Mouse (Mus musculus): ENCODE data around the gene Efr3b.
A peak's percentile ranks its signal among the peaks of the same experiment; 100 is the strongest.

Gene Efr3b

GRCm38 (mm10) chr12:4038061-4039041 lies at the start of gene Efr3b:
Gene Efr3b (minus strand): TSS chr12:4038915.
- DNase-seq = peak; percentile 81 to 89

GRCm38 (mm10) chr12:4083441-4083840 lies 44.7 kb upstream of the Efr3b start:
- DNase-seq = no peak

- peak; percentile 96 for DNase-seq
Measured at GRCm38 (mm10) chr12:4082132-4083001, 43.7 kb upstream of the Efr3b start, which contains the start of gene Dnajc27. Gene Dnajc27 (plus strand): TSS chr12:4082583.

DNA sequence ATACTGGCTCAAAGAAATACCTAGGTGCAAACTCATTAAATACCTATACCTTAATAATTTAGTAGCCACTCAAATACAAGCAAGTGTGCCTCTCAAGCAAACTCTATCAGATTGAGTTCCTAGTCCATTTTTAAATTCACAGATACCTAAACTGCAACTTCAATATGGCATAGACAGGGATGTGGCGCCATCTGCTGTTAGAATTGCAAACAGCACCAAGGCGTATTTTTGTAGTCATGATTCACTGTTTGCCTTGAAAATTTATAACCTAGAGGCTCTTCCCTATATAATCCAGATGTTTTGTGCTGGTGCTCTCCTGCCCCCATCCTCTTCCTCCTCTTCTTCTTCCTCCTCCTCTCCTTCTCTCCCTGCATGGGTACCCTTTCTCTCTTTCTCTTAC lies 41.6 kb upstream of the Efr3b start:
- peak; percentile 65 to 86 for DNase-seq

DNA sequence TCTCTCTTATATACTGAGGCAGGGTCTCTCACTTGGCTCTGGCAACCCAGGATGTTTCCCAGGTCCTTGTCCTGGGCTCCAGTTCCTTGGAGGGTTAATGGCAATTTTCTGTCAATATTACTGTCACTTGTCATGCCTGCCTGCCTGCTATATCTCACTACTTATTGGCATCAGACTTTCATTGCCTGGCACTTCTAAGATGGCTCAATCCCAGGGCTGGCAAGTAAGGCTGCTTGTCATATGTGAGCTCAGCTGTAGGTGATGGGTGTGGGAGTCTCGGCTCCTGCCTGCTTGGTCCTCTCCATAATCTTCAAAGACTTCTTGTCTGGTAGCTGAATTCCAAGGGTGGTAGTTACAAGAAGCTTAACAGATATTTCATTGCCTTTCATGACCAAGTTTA lies 39.4 kb upstream of the Efr3b start:
- DNase-seq = no peak

DNA sequence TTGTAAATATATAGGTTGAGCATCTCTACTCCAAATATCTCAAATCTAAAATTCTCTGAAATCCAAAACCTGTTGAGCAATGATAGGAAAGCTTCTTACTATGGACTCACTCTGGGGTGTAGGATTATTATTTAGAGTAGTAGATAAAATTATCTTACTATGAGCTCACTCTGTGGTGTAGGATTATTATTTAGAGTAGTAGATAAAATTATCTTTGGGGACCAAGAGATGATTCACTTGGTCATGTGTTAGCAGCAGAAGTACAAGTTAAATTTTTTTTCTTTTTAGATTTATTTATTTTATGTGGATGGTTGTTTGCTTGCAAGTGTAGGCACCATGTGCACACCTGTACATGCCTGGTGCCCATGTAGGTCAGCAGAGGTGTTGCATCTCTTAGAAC lies 37.7 kb upstream of the Efr3b start:
- DNase-seq = no peak

GRCm38 (mm10) chr12:4075407-4075806 lies 36.7 kb upstream of the Efr3b start:
- DNase-seq = no peak

GRCm38 (mm10) chr12:4071671-4072070 lies 33.0 kb upstream of the Efr3b start:
- no peak for DNase-seq

DNA sequence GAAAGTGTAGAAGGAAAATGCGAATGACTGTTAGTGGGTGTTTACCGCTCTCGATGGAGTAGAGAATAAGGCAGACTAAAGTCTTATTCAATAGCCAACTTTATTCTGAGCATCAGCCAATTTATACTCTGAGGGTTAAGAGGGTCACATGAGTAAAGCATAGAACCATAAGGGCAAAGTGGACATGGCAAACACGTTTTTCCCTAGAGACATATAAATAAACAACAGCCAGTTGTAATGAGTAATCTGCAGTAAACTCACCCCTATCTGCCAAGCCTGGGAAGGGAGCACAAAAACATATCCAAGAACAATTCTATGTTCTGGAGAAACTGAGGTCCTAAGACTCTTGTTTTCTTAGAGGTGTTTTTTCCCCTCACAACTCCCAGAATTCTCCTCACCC lies 29.8 kb upstream of the Efr3b start:
- DNase-seq = no peak

GRCm38 (mm10) chr12:4066681-4067459 lies 28.2 kb upstream of the Efr3b start:
- no peak for DNase-seq

DNA sequence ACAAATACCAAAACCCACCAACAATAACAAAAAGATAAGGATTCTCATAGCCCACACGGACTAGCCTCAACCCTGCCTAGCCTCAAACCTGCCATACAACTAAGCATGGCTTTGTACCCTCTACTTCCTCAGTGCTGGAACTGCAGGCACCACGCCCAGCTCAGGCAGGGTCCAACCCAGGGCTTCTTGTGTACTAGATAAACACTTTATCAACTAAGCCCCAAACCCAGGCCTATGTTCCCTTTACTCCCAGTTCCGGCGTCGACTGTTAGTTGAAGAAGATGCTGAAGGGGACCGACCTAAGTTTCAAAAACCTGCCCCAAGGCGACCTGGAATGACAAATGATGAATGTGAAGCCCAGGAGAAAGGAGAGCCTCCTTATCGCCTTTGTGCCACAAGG lies 27.2 kb upstream of the Efr3b start:
- no peak for DNase-seq

DNA sequence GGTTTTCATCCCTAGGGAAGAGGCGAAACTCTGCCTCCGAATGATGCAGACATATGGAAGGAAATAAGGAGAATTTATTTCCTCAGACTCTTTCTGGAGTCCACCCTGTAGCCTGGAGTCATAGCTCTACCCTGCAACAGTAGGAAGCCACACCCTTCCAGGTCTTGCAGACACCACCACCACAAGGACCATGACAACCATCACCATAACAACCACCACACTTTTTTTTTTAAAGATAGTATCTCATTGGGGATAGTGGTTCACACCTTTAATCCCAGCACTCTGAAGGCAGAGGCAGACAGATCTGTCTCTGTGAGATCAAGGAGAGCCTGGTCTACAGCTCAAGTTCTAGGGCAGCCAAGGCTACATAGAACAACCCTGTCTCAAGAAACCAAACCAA lies 26.8 kb upstream of the Efr3b start:
- no peak for DNase-seq

GRCm38 (mm10) chr12:4059683-4060082 lies 21.0 kb upstream of the Efr3b start:
- DNase-seq = no peak

DNA sequence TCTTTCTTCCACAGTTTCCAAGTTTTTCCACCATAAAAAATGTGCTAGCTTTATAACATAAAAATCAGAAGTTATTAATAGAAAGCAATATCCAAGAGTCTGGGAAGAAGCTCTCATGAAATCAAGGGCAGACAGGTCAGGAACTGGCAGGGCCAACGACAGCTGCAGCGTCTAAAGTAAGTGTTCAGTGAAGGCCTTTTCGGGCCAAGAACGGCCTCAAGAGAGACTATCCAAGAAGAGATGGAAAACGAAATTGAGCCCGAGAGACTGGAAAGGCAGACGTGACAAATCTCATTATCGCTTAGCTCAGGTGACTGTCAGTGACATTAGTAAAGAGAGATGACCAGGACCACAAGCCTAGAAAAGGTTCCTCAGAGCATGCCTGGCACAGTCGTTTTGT lies 19.6 kb upstream of the Efr3b start:
- no peak for DNase-seq

- no peak for DNase-seq
Measured at GRCm38 (mm10) chr12:4054845-4055244, 16.1 kb upstream of the Efr3b start.

DNA sequence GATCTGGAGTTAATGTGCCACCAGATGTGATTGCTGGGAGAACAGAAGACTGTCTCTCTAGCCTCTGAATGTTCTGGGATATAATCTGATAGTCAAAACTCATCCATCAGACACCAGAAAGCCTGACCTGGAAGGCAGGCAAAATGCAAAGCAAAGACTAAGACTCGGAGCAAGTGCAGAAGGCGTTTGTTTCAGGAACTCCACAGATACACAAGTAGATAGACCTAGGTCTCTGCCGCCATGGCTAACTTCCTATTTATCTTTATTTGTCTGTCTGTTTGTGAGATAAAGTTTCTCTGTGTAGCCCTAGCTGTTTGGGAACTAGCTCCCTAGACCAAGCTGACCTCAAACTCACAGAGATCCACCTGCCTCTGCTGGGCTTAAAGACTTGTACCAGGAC lies 14.9 kb upstream of the Efr3b start:
- DNase-seq = no peak

DNA sequence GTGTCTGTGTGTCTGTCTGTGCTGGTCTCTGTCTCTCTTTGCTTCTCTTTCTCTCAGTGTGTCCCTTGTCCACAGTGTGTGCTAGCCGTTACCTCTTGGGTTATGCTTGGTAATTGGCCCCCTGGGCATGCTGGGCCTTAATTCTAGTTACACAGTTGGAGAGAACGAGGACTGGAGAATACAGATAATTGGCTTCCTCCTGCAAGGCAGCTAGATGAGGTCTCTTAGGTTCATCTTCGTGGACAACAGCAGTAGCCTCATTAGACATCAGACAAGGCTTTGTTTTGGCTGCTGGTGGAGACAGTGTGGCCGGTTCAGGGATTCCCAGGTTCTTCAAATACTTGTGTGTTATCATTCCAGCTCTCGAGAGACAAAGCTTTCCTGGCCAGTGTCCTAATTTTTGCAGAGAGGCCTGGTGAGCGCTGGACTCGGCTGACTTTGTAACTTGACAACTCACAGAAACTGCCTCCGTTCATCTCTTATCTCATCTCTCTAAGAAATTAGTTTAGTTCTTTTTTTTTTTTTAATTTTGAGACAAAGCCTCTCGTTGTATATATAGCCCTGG lies 12.2 kb upstream of the Efr3b start:
- no peak for DNase-seq

DNA sequence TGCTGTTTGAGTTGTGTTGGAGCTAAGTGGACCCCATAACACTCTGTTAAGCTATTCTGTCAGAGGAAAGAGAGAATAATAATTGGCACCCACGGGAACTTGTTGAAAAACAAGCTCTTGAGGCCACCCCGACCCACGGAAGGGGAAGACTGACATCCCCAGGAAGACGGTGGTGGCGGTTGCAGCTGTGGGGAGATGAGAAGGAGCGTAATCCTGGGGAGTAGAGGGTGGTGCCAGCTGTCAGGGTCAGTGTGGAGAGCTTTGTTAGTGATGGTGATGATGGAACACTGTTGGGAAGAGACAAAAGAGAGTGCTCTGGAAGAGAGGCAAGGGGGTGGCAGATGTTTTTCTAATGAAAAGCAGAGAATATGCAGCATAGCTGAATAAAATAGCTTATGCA lies 9.3 kb upstream of the Efr3b start:
- DNase-seq = no peak

DNA sequence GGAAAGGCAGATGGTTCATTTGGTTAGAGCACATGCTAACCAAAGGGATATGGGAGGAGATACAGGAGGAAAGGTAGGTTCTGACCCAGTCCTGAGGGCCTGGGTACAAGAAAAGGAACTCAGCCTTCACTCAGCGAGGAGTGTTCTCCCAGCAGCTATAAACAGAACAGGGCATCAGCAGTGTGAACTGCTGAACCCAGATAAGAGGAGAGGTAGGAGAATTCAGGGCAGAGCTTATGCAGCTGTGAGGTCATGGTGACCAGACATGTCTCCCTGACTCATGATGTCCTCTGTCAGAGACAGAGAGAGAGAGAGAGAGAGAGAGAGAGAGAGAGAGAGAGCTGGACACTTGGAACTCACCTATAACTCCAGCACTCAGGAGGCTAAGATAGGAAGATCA lies 7.3 kb upstream of the Efr3b start:
- no peak for DNase-seq

GRCm38 (mm10) chr12:4042411-4042810 lies 3.7 kb upstream of the Efr3b start:
- DNase-seq = no peak

DNA sequence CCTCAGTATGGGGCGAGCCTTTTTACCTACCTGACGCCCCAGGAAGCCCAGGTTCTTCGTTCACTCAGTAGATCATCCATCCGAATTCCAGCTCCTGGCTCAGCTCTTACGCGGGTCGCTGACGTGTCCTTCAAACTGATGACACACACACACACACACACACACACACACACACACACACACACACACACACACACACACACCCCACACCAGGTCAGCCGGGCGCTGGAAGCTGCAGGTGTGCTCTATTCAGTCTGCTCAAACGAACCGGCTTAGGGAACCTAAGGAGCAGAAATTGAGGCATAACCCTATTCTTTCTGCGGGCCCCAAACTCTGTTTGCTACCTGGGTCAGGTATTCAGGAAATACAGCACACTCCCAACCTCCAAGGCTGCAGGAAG lies 331 bp upstream of the Efr3b start:
- no peak for DNase-seq

DNA sequence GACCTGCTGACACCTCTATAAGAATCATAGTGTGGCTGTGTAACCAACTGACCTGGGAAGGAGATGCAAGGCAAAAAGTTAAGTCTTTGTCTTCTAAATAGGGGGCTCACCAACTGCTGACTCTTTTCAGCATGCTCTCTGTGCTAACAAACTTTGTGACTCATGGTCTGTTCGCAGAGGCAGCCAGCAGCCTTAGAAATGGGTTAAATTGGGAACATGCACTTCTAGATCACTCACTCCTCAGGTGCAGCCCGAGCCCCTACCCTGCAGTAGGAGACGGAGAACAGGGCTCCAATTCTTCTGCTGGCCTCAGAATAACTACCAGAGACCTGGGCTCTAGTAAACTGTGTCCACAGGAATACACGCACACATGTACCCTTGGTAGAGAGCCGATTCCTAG lies 1.2 kb downstream of the Efr3b start:
- DNase-seq = no peak

DNA sequence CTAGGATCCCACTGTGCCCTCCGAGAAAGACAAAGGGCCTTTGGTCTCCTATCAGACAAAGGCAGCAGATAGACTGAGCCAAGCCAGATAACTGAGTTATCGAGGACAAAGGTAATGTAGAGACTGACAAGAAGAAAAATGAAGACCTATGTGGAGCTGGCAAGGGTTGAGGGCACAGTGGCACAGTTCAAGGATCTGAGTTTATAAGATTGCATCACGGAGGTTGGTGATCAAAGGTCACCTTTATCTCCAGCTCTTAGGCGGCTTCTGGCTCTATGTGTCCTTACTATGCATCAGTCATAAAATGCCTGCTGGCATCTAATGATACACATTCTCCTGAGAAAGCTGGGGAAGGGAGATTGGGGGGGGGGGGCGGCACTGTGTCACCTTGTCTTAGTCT lies 2.6 kb downstream of the Efr3b start:
- DNase-seq = no peak

Measured in kidney, postnatal 25 days (tissue).